Comparison of ENCODE assay signal across 8 mouse cellular contexts in the genomic region with DNA sequence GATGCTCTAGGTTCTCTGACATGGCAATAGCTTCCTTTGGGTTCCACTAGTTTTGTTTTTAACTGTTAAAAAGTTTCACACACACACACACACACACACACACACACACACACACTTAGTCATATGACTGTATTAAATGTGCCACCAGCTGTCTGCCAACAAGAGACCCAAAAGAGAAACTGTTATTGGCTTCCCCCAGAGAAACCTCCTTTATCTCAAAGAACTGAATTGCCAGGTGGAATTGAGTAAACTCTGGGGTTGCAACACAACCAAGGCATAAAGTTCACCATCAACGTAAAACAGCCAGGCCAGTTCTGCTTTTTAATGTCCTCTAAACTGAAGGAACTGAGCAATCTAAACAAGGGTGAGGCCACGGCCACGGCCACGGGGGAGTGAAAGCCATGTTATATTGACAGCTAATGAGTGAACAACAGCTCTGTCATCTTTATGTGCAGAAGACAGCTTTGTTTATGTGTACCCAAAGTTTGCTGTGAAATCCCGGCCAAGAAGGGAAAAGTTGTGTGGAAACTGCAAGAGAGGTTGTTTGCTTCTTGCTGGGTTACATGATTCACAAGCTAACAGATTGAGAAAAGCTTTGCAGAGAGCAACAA.
DNase-seq lines count a peak whose midpoint lies in the region; ATAC-seq and TF ChIP-seq lines count a peak whose summit lies in the region.

No protein-coding gene starts in this region.

- H3K4me2 ChIP-seq in liver, embryonic 13.5 days, result peak overlapping the region; percentile 21; the same call in 1 of the 2 replicates
- H3K4me2 ChIP-seq in stomach, embryonic 15.5 days, result peak overlapping the region; percentile 3
- H3K4me2 ChIP-seq in forebrain, embryonic 16.5 days (ENCODE audit: low read length), result no peak overlapping the region

- DNase-seq in thymus, adult 2 months, result no peak
- no peak for DNase-seq in thymus, postnatal 10 days (ENCODE audit: low spot score in 2 of 2)
- peak; percentile 3 for DNase-seq in liver, embryonic 13.5 days
- DNase-seq in cerebellum, adult 11 months, result no peak
- no peak for DNase-seq in Muller cell, postnatal 12 days (ENCODE audit: inconsistent ontology term)

- H3K9me3 ChIP-seq in liver, embryonic 13.5 days (replicated peaks), result no peaks in the 10 kb centered on the region
- H3K9me3 ChIP-seq in stomach, embryonic 15.5 days, result no peaks in the 10 kb centered on the region
- H3K9me3 ChIP-seq in forebrain, embryonic 16.5 days (ENCODE audit: control insufficient read depth, low read length), result no peaks in the 10 kb centered on the region

- H3K36me3 ChIP-seq in thymus, adult 2 months (ENCODE audit: control insufficient read depth, insufficient read depth, low read length), result no peaks in the 10 kb centered on the region
- no peaks in the 10 kb centered on the region for H3K36me3 ChIP-seq in liver, embryonic 13.5 days
- no peaks in the 10 kb centered on the region for H3K36me3 ChIP-seq in stomach, embryonic 15.5 days
- H3K36me3 ChIP-seq in forebrain, embryonic 16.5 days (ENCODE audit: control insufficient read depth, insufficient read depth), result no peaks in the 10 kb centered on the region

- no peaks in the 10 kb centered on the region for H3K27me3 ChIP-seq in thymus, adult 2 months (ENCODE audit: control insufficient read depth, insufficient read depth, low read length)
- no peaks in the 10 kb centered on the region for H3K27me3 ChIP-seq in liver, embryonic 13.5 days
- no peaks in the 10 kb centered on the region for H3K27me3 ChIP-seq in stomach, embryonic 15.5 days (replicated peaks)
- no peaks in the 10 kb centered on the region for H3K27me3 ChIP-seq in forebrain, embryonic 16.5 days (replicated peaks; ENCODE audit: control insufficient read depth, insufficient read depth, low read length)

- no peak for TF ChIP-seq CTCF in thymus, adult 2 months (IDR thresholded peaks at IDR 0.05; ENCODE audit: borderline replicate concordance, control insufficient read depth, extremely low read depth, insufficient read depth, low read length, poor library complexity)

- 37% methylated on average over 5 of the region's 5 CpGs for WGBS in thymus, adult 2 months
- WGBS in liver, embryonic 13.5 days (ENCODE audit: insufficient replicate concordance), result 16% methylated on average over 5 of the region's 5 CpGs
- WGBS in stomach, embryonic 15.5 days, result 17% methylated on average over 5 of the region's 5 CpGs
- whole genome bisulfite sequencing in forebrain, embryonic 16.5 days, result 65% methylated on average over 5 of the region's 5 CpGs

- H3K9ac ChIP-seq in liver, embryonic 13.5 days, result no peak overlapping the region
- H3K9ac ChIP-seq in stomach, embryonic 15.5 days, result no peak overlapping the region
- no peak overlapping the region for H3K9ac ChIP-seq in forebrain, embryonic 16.5 days (replicated peaks; ENCODE audit: low read depth, low read length)

- H3K4me3 ChIP-seq in thymus, adult 2 months (ENCODE audit: control insufficient read depth, insufficient read depth, low read length), result no peak overlapping the region
- H3K4me3 ChIP-seq in liver, embryonic 13.5 days (replicated peaks), result no peak overlapping the region
- no peak overlapping the region for H3K4me3 ChIP-seq in stomach, embryonic 15.5 days (replicated peaks)
- H3K4me3 ChIP-seq in forebrain, embryonic 16.5 days (replicated peaks; ENCODE audit: low read length), result no peak overlapping the region

- peaks cover 15% of the 10 kb centered on the region for H3K4me1 ChIP-seq in thymus, adult 2 months (replicated peaks; ENCODE audit: control insufficient read depth, insufficient read depth, low read length)
- H3K4me1 ChIP-seq in liver, embryonic 13.5 days (replicated peaks), result peaks cover 11% of the 10 kb centered on the region
- H3K4me1 ChIP-seq in stomach, embryonic 15.5 days, result peaks cover 24% of the 10 kb centered on the region
- peaks cover 20% of the 10 kb centered on the region for H3K4me1 ChIP-seq in forebrain, embryonic 16.5 days (replicated peaks; ENCODE audit: control insufficient read depth, insufficient read depth, low read length)

- peak overlapping the region; percentile 95 for H3K27ac ChIP-seq in thymus, adult 2 months (ENCODE audit: control insufficient read depth, insufficient read depth, low read length)
- H3K27ac ChIP-seq in liver, embryonic 13.5 days, result 0 out of 2 replicates have a peak overlapping the region, but pooled peaks have one; percentile 37
- peak overlapping the region; percentile 79 for H3K27ac ChIP-seq in stomach, embryonic 15.5 days
- no peak overlapping the region for H3K27ac ChIP-seq in forebrain, embryonic 16.5 days (ENCODE audit: low read length)

- TF ChIP-seq POLR2A in thymus, adult 2 months (IDR thresholded peaks at IDR 0.05; ENCODE audit: control insufficient read depth, extremely low read depth, insufficient read depth, low read length, poor library complexity), result no peak

- peak; percentile 98 for ATAC-seq in granulocyte monocyte progenitor cell, adult 5-6 weeks (replicated peaks; ENCODE audit: poor library complexity, severe bottlenecking)
- ATAC-seq in liver, embryonic 13.5 days (ENCODE audit: low read depth), result no peak
- ATAC-seq in stomach, embryonic 15.5 days (ENCODE audit: insufficient read depth, low FRiP score, low read depth), result no peak; the same call in 1 of the 2 replicates
- no peak for ATAC-seq in forebrain, embryonic 16.5 days
